Mouse (Mus musculus) stomach, postnatal 0 days (tissue): ENCODE results near the gene Fez1.

Experiments used
- CTCF ChIP-seq: IDR thresholded peaks from 2 replicates; pipeline ENCODE4 v1.5.1; 2016; ENCODE audit warnings: antibody characterized with exemption, low read depth, mild to moderate bottlenecking, moderate library complexity
- EP300 ChIP-seq: optimal IDR thresholded peaks from 2 replicates; pipeline ENCODE3; 2016; ENCODE audit warnings: antibody characterized with exemption

DNA sequence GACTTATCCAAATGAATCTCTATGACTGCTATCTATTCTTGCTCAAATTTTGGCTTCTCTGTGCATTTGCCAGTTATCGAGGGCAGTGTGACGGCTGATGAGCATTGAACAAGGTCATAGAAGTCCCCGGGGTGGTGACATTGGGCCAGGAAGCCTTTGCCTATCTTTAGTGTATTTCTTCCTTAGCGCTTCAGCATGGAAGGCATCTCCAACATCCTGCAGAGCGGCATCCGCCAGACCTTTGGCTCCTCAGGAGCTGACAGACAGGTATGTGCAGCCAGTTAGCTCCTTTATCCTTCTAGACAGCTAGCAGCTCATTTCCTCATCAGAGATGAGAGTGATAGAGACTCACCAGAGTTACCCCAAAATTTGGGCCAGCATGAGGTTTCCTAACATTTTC lies 47.0 kb downstream of the Fez1 start:
- no peak for TF ChIP-seq EP300
- TF ChIP-seq CTCF, result no peak
